Mouse (Mus musculus) gastrocnemius, postnatal 4 days (tissue): Measurements from ENCODE around the gene Tmem26. TPM values are rescaled to one million over a fixed set of nuclear protein-coding genes. Genes with fewer than 3 reads are reported as not detected.

Experiments used
- DNase-seq, 2 experiments: peaks; one replicate each; pipeline ENCODE4 v3.0.0; 2021 to 2022; ENCODE audit warnings: low spot score in 2 of 2, mixed read lengths in 2 of 2
- total RNA-seq, 2 experiments: library from RNA; stranded (reverse); gene quantifications; 2 replicates each; pipeline ENCODE4 v1.2.3; 2021

The Tmem26 gene
- total RNA-seq, 2 experiments from 2014 or later = 5.6 to 5.8 TPM

GRCm38 (mm10) chr10:68740251-68740650 is 16.8 kb downstream of the Tmem26 start:
- no peak for DNase-seq

- no peak for DNase-seq
These were observed 27.5 kb downstream of the Tmem26 start for GRCm38 (mm10) chr10:68750921-68751320.

GRCm38 (mm10) chr10:68759238-68759637 is 35.8 kb downstream of the Tmem26 start:
- DNase-seq = no peak

- no peak for DNase-seq
These were observed 36.3 kb downstream of the Tmem26 start for GRCm38 (mm10) chr10:68759789-68760188.

GRCm38 (mm10) chr10:68781067-68781868 is 57.8 kb downstream of the Tmem26 start:
- no peak for DNase-seq

GRCm38 (mm10) chr10:68782724-68783123 is 59.3 kb downstream of the Tmem26 start:
- no peak for DNase-seq

- no peak for DNase-seq
These were observed 60.4 kb downstream of the Tmem26 start for GRCm38 (mm10) chr10:68783856-68784255.

GRCm38 (mm10) chr10:68784463-68784862 is 61.0 kb downstream of the Tmem26 start:
- no peak for DNase-seq

GRCm38 (mm10) chr10:68795466-68795865 is 72.0 kb downstream of the Tmem26 start:
- DNase-seq = peak in 1 of 2 experiments; percentile 16

- DNase-seq = no peak
These were observed 76.4 kb downstream of the Tmem26 start for GRCm38 (mm10) chr10:68799883-68800282.

- no peak for DNase-seq
These were observed 76.9 kb downstream of the Tmem26 start for GRCm38 (mm10) chr10:68800339-68800738.

GRCm38 (mm10) chr10:68806328-68806727 is 82.9 kb downstream of the Tmem26 start:
- DNase-seq = no peak

- no peak for DNase-seq
These were observed 87.5 kb downstream of the Tmem26 start for GRCm38 (mm10) chr10:68810958-68811357.

- no peak for DNase-seq
These were observed 89.3 kb downstream of the Tmem26 start for GRCm38 (mm10) chr10:68812699-68813098.

GRCm38 (mm10) chr10:68817281-68817680 is 93.8 kb downstream of the Tmem26 start:
- DNase-seq = no peak

GRCm38 (mm10) chr10:68818065-68818759 is 94.8 kb downstream of the Tmem26 start:
- DNase-seq = no peak

GRCm38 (mm10) chr10:68824519-68824918 is 101.1 kb downstream of the Tmem26 start:
- DNase-seq = no peak

Other genes with a start within 250 kb of the Tmem26 start
- under 1 TPM; 0.44 to 0.59 TPM for gene Cabcoco1, start 181.8 kb upstream of the Tmem26 start, total RNA-seq